Mouse (Mus musculus) heart, embryonic 11.5 days (tissue): ENCODE measurements around the gene Commd1. TPM values are rescaled to one million over a fixed set of nuclear protein-coding genes. Genes with fewer than 3 reads are reported as not detected.

Experiments used
- ATAC-seq: fragments of 200-750 bp; cut with Nextera tagmentation; replicated peaks from 2 replicates; pipeline ENCODE4 v1.8.0; 2017; ENCODE audit warnings: moderate library complexity; ENCODE audit not compliant: insufficient number of reproducible peaks, low FRiP score, low TSS enrichment
- H3K27ac ChIP-seq: fragments of 300-500 bp; sonication (generic); 2 replicates; pipeline ENCODE4 v1.5.1; 2014; ENCODE audit warnings: mild to moderate bottlenecking, low read depth, low read length
- H3K27me3 ChIP-seq: fragments of 300-500 bp; sonication (generic); 2 replicates; pipeline ENCODE4 v1.6.1; 2014; ENCODE audit warnings: mild to moderate bottlenecking, low read length, mixed read lengths; ENCODE audit not compliant: control insufficient read depth, insufficient read depth
- H3K36me3 ChIP-seq: fragments of 300-500 bp; sonication (generic); 2 replicates; pipeline ENCODE4 v1.6.1; 2014; ENCODE audit warnings: mild to moderate bottlenecking, low read length, moderate library complexity, mixed read lengths; ENCODE audit not compliant: control insufficient read depth, insufficient read depth
- H3K4me1 ChIP-seq: fragments of 300-500 bp; sonication (generic); 2 replicates; pipeline ENCODE4 v1.6.1; 2014; ENCODE audit warnings: low read length; ENCODE audit not compliant: control insufficient read depth, insufficient read depth
- H3K4me2 ChIP-seq: fragments of 300-500 bp; sonication (generic); 2 replicates; pipeline ENCODE4 v1.6.1; 2014; ENCODE audit warnings: mild to moderate bottlenecking, moderate library complexity
- H3K4me3 ChIP-seq: fragments of 300-500 bp; sonication (generic); 2 replicates; pipeline ENCODE4 v1.5.1; 2014; ENCODE audit warnings: low read depth, low read length
- H3K9ac ChIP-seq: fragments of 300-500 bp; sonication (generic); 2 replicates; pipeline ENCODE4 v1.6.1; 2014; ENCODE audit warnings: mild to moderate bottlenecking, low read depth, low read length, moderate library complexity
- H3K9me3 ChIP-seq: fragments of 300-500 bp; sonication (generic); replicated peaks from 2 replicates; pipeline ENCODE4 v1.6.1; 2016; ENCODE audit warnings: low read length; ENCODE audit not compliant: control insufficient read depth
- WGBS: fragments of 180-500 bp; shearing (Covaris S2); extraction: QIAGEN DNeasy Blood & Tissue Kit; methylation state at CpG from one replicate; pipeline ENCODE4 v1.1.7; 2014; ENCODE audit not compliant: insufficient replicate concordance; 5-methylcytosine and 5-hydroxymethylcytosine counted together
- polyA plus RNA-seq: library from polyadenylated mRNA; unstranded; fragments of >200 nt; fragmentation: Nextera tagmentation; extraction: Ambion mirVana; gene quantifications from 2 replicates; pipeline ENCODE4 v1.2.1, GENCODE M21; 2014

The Commd1 gene
- polyA plus RNA-seq, 1 experiment from 2014 or later: 355 TPM

- WGBS: 90% methylated on average over 2 of the region's 2 CpGs
- peaks cover 3% of the 10 kb centered on the region; the same call in 1 of the 2 replicates for H3K4me1 ChIP-seq
- H3K9me3 ChIP-seq: no peaks in the 10 kb centered on the region
- H3K27ac ChIP-seq: no peak overlapping the region
- H3K4me3 ChIP-seq: no peak overlapping the region
- no peak overlapping the region for H3K4me2 ChIP-seq
- ATAC-seq: no peak
- H3K27me3 ChIP-seq: no peaks in the 10 kb centered on the region
- no peaks in the 10 kb centered on the region for H3K36me3 ChIP-seq
- H3K9ac ChIP-seq: no peak overlapping the region
Measured at GRCm38 (mm10) chr11:22931320-22931905, 50.8 kb downstream of the Commd1 start.

GRCm38 (mm10) chr11:22930129-22930528 is 52.1 kb downstream of the Commd1 start:
- ATAC-seq: no peak
- WGBS: 70% methylated on average over 2 of the region's 2 CpGs
- H3K4me1 ChIP-seq: no peaks in the 10 kb centered on the region

DNA sequence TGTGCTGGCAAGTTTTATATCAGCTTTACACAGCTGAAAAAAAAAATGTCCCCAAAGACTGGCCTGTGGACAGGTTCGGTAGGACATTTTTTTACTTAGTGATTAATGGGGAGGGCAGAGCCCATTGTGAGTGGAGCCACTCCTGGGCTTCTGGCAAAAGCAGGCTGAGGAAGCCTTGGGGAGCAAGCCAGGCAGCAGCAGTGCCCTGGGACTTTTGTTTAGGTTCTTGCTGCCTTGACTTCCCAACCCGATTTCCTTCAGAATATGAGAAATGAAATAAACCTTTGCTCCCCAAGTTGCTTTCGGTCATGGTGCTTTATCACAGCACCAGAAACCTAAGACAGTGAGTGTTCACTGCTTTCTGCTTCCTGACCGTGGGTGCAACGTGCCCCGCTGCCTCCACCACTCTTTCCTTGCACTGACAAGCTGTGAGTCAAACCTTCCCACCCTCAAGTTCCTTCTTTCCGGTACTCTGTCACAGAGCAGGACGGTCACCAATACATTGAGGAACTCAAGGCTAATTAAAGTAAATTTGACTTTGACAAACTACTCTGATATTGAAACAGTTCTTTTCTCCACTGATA is 53.5 kb downstream of the Commd1 start:
- no peak for ATAC-seq
- Histone ChIP-seq H3K4me2 (no peak overlapping the region), H3K9me3 (no peaks in the 10 kb centered on the region), H3K27ac (no peak overlapping the region), H3K36me3 (no peaks in the 10 kb centered on the region), H3K4me1 (no peaks in the 10 kb centered on the region), H3K27me3 (no peaks in the 10 kb centered on the region), H3K4me3 (no peak overlapping the region), H3K9ac (no peak overlapping the region)
- WGBS: 66% methylated on average over 8 of the region's 8 CpGs

More at GRCm38 (mm10) chr11:22930129-22930528, 52.1 kb downstream of the Commd1 start:
- Histone ChIP-seq H3K27ac (no peak overlapping the region), H3K4me2 (no peak overlapping the region), H3K27me3 (no peaks in the 10 kb centered on the region), H3K9me3 (no peaks in the 10 kb centered on the region), H3K36me3 (no peaks in the 10 kb centered on the region), H3K4me3 (no peak overlapping the region), H3K9ac (no peak overlapping the region)

GRCm38 (mm10) chr11:22923606-22924005 is 58.6 kb downstream of the Commd1 start:
- Histone ChIP-seq H3K27me3 (no peaks in the 10 kb centered on the region), H3K4me2 (no peak overlapping the region), H3K27ac (no peak overlapping the region), H3K4me1 (no peaks in the 10 kb centered on the region), H3K36me3 (no peaks in the 10 kb centered on the region), H3K4me3 (no peak overlapping the region), H3K9ac (no peak overlapping the region), H3K9me3 (no peaks in the 10 kb centered on the region)
- 76% methylated on average over 2 of the region's 2 CpGs for WGBS
- ATAC-seq: no peak

- H3K36me3 ChIP-seq: peaks cover under 1% of the 10 kb centered on the region; the same call in 1 of the 2 replicates
- H3K27me3 ChIP-seq: no peaks in the 10 kb centered on the region
- no peak overlapping the region for H3K4me3 ChIP-seq
- no peak overlapping the region for H3K27ac ChIP-seq
- H3K9me3 ChIP-seq: no peaks in the 10 kb centered on the region
- H3K4me1 ChIP-seq: no peaks in the 10 kb centered on the region
- H3K4me2 ChIP-seq: no peak overlapping the region
- ATAC-seq: no peak
- 62% methylated on average over 2 of the region's 2 CpGs for WGBS
- no peak overlapping the region for H3K9ac ChIP-seq
Measured at GRCm38 (mm10) chr11:22922546-22922945, 59.6 kb downstream of the Commd1 start.

- H3K4me3 ChIP-seq: no peak overlapping the region
Measured at GRCm38 (mm10) chr11:22919336-22919735, 62.8 kb downstream of the Commd1 start.

DNA sequence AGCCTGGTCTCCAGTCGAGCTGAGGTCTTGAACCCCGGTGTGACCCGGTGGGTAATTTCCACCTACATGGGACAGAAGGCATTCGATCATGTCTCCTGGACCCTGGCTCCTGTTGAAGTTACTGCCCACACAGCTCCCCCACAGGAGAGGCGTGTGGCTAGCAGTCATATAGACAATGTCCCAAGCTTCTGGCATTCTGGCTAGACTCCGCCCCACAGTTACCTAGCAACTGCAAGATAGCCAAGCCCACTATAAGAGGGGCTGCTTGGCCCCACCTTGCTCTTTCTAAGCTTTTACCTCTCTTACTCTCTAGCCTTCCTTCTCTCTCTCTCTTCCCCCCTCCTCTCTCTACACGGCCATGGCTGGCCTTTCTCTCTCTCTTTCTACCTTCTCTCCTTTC is 64.4 kb downstream of the Commd1 start:
- ATAC-seq: no peak

More at GRCm38 (mm10) chr11:22919336-22919735, 62.8 kb downstream of the Commd1 start:
- no peaks in the 10 kb centered on the region for H3K9me3 ChIP-seq
- H3K36me3 ChIP-seq: peaks cover 4% of the 10 kb centered on the region; the same call in 1 of the 2 replicates
- no peak overlapping the region for H3K4me2 ChIP-seq
- no peak overlapping the region for H3K27ac ChIP-seq
- no peak overlapping the region for H3K9ac ChIP-seq
- no peaks in the 10 kb centered on the region for H3K4me1 ChIP-seq
- WGBS: 69% methylated on average over 2 of the region's 2 CpGs
- no peak for ATAC-seq
- no peaks in the 10 kb centered on the region for H3K27me3 ChIP-seq

DNA sequence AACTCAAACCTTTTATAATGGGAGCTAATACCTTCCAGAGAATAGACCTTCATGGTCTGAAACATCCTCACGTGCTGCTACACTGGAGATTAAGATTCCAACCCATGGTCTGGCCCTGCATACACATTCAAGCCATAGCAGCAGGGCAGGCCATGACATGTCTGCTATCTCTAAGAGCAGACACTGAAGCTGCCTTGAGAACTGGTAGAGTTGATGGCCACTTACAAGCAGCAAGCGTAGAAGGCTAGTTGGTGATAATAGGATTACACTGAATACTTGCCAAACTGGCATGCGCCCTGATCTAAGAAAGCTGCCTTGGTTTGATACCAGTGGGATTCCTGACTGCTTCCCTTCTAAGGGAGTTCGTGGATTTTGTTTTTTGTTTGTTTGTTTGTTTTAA is 68.4 kb downstream of the Commd1 start:
- Histone ChIP-seq H3K4me3 (no peak overlapping the region), H3K4me2 (no peak overlapping the region), H3K9me3 (no peaks in the 10 kb centered on the region), H3K9ac (no peak overlapping the region), H3K36me3 (peaks cover 4% of the 10 kb centered on the region; the same call in 1 of the 2 replicates), H3K4me1 (peaks cover 5% of the 10 kb centered on the region), H3K27me3 (no peaks in the 10 kb centered on the region), H3K27ac (no peak overlapping the region)
- 59% methylated on average over 4 of the region's 4 CpGs for WGBS
- no peak for ATAC-seq

More for the DNA sequence above, 64.4 kb downstream of the Commd1 start:
- no peaks in the 10 kb centered on the region for H3K27me3 ChIP-seq
- H3K4me3 ChIP-seq: no peak overlapping the region
- H3K4me2 ChIP-seq: no peak overlapping the region
- no peaks in the 10 kb centered on the region for H3K9me3 ChIP-seq
- peaks cover 4% of the 10 kb centered on the region; the same call in 1 of the 2 replicates for H3K36me3 ChIP-seq
- no peak overlapping the region for H3K9ac ChIP-seq
- no peaks in the 10 kb centered on the region for H3K4me1 ChIP-seq
- no peak overlapping the region for H3K27ac ChIP-seq
- 85% methylated on average over 7 of the region's 7 CpGs for WGBS

DNA sequence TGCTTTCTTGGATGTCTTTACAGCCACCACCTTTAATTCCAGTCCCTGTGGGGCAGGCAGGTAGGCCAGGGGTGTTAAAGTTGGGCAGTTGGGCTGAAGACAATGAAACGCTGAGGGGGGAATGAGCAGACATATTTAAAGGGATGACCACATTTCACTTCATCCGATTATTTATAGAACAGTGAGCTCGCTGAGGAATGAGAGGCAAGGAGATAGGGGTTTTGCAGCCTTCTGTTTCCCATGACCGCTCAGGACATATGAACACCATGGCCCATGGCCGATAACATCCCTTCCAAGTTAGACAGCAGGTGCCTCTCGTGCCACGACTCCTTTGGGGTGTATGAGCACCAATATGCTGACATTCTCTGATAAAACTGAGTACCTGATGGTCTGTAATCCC is 70.4 kb downstream of the Commd1 start:
- Histone ChIP-seq H3K4me1 (peaks cover 5% of the 10 kb centered on the region), H3K4me3 (no peak overlapping the region), H3K36me3 (no peaks in the 10 kb centered on the region), H3K4me2 (no peak overlapping the region), H3K27ac (0 out of 2 replicates have a peak overlapping the region, but pooled peaks have one; percentile 35), H3K27me3 (no peaks in the 10 kb centered on the region), H3K9me3 (no peaks in the 10 kb centered on the region), H3K9ac (no peak overlapping the region)
- 69% methylated on average over 7 of the region's 7 CpGs for WGBS
- ATAC-seq: no peak
